Mouse (Mus musculus) embryonic facial prominence, embryonic 13.5 days (tissue): ENCODE results near the gene Sfn. TPM values are rescaled to one million over a fixed set of nuclear protein-coding genes. Genes with fewer than 3 reads are reported as not detected.

Experiments used
- ATAC-seq: fragments of 200-750 bp; cut with Nextera tagmentation; 2 replicates; pipeline ENCODE4 v1.8.0; 2017; ENCODE audit warnings: low read depth; ENCODE audit not compliant: insufficient number of reproducible peaks, insufficient read depth, low FRiP score, low TSS enrichment
- H3K27ac ChIP-seq: fragments of 300-500 bp; sonication (generic); 2 replicates; pipeline ENCODE4 v1.5.1; 2015; ENCODE audit warnings: moderate library complexity, mild to moderate bottlenecking, inconsistent platforms
- H3K27me3 ChIP-seq: fragments of 300-500 bp; sonication (generic); 2 replicates; pipeline ENCODE4 v1.6.1; 2015; ENCODE audit warnings: mild to moderate bottlenecking, inconsistent platforms
- H3K36me3 ChIP-seq: fragments of 300-500 bp; sonication (generic); 2 replicates; pipeline ENCODE4 v1.6.1; 2015; ENCODE audit warnings: mild to moderate bottlenecking, inconsistent platforms
- H3K4me1 ChIP-seq: fragments of 300-500 bp; sonication (generic); 2 replicates; pipeline ENCODE4 v1.6.1; 2015; ENCODE audit warnings: inconsistent platforms
- H3K4me2 ChIP-seq: fragments of 300-500 bp; sonication (generic); 2 replicates; pipeline ENCODE4 v1.6.1; 2015; ENCODE audit warnings: moderate library complexity, mild to moderate bottlenecking, inconsistent platforms
- H3K4me3 ChIP-seq: fragments of 300-500 bp; sonication (generic); 2 replicates; pipeline ENCODE4 v1.5.1; 2015; ENCODE audit warnings: mild to moderate bottlenecking, inconsistent platforms
- H3K9ac ChIP-seq: fragments of 300-500 bp; sonication (generic); 2 replicates; pipeline ENCODE4 v1.6.1; 2015; ENCODE audit warnings: mild to moderate bottlenecking, inconsistent platforms
- H3K9me3 ChIP-seq: fragments of 300-500 bp; sonication (generic); 2 replicates; pipeline ENCODE4 v1.6.1; 2016; ENCODE audit warnings: inconsistent platforms
- WGBS: fragments of 180-500 bp; shearing (Covaris S2); methylation state at CpG from one replicate; pipeline ENCODE4 v1.1.7; 2015; ENCODE audit warnings: mixed read lengths; 5-methylcytosine and 5-hydroxymethylcytosine counted together
- polyA plus RNA-seq: library from polyadenylated mRNA; unstranded; fragments of >200 nt; fragmentation: Nextera tagmentation; extraction: Ambion mirVana; gene quantifications from 2 replicates; pipeline ENCODE4 v1.2.1, GENCODE M21; 2015

The Sfn gene
- polyA plus RNA-seq, 1 experiment from 2014 or later, result 142 TPM

DNA sequence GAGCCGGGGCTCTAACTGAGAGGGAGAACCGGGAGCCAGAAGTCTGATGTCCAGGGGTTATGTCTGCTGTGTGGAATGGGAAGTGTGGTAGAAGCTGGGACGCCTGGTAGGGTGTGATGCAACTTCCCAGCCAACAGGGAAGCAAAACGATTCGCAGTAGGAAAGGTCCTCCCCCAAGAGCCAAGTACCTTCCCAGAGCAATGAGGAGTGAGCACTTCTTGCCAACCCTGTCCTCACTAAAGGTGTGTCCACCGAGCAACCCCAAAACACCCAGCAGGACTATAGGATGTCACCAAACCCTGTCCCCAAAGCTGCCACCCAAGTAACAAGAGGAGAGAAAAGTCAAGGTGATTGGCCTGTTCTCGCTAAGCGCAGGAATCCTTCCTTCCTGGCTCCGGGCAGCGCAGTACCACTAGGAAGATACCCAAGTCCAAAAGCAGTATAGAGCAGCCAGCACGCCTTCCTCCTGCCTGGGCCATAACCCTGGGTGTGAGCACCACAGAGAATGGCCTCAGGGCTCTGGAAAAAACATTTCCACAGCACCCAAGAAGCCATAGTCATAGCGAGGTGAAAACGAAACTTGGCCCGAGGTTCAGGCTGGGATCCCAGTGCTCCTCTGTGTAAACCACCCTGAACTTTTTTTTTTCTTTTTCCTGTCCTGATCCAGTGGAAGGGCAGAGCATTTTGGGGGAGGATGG is 29.3 kb upstream of the Sfn start:
- Histone ChIP-seq H3K27me3 (no peaks in the 10 kb centered on the region), H3K9me3 (no peaks in the 10 kb centered on the region), H3K9ac (no peak overlapping the region), H3K36me3 (peaks cover 8% of the 10 kb centered on the region), H3K4me2 (peak overlapping the region; percentile 89), H3K4me1 (peaks cover 30% of the 10 kb centered on the region), H3K4me3 (peak overlapping the region; percentile 82; the same call in 1 of the 2 replicates), H3K27ac (no peak overlapping the region)
- 81% methylated on average over 14 of the region's 14 CpGs for WGBS
- no peak for ATAC-seq

DNA sequence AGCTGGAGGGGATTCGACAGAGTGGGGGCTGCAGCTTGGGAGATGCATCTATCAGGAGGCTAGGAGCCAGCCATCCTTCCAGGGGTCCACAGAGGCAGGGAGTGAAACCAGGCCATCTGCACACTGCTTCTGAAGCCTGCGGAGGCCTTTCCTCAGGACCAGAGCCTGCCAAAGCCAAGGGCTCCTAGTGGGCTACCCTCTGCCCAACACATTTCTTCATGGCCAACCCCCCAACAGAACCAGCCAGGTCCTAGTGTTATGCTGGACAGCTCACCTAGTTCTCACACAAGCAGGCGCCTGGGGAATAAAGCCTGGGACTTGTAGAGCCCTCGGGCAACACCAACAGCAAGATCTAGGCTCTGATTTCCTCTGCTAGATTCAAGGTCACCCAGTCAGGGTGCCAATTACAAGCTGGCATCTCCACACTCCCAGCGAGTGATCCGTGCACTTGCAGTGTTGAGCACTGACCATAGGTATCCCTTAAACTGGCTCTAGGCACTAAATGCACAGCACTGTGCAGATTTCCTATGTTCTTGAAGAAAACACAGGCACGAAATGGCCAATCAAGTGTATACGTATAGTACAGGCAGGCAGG is 28.5 kb upstream of the Sfn start:
- no peaks in the 10 kb centered on the region for H3K27me3 ChIP-seq
- WGBS, result 86% methylated on average over 8 of the region's 8 CpGs
- H3K27ac ChIP-seq, result no peak overlapping the region
- no peak for ATAC-seq
- H3K9ac ChIP-seq, result no peak overlapping the region
- no peak overlapping the region for H3K4me2 ChIP-seq
- H3K4me3 ChIP-seq, result no peak overlapping the region
- no peaks in the 10 kb centered on the region for H3K9me3 ChIP-seq
- peaks cover 16% of the 10 kb centered on the region for H3K36me3 ChIP-seq
- peaks cover 30% of the 10 kb centered on the region for H3K4me1 ChIP-seq

DNA sequence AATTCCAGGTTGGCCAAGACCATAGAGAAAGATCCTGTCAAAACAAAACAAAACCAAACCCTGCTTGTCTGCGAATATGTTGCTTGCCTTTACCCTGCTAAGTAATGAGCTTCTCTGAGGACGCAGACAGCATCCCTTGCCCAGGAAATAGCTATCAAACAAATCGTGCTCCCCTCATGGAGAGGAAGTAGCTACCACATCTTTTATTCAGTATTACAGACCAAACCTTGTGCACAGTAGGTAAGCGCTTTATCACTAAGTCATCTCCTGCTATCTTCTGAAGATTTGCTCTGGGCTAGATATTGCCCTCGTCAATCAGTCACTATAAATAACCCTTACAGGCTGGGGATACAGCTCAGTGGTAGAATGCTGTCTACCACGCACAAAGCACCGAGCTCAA is 27.2 kb upstream of the Sfn start:
- no peak overlapping the region for H3K27ac ChIP-seq
- no peak for ATAC-seq
- WGBS, result 85% methylated on average over 7 of the region's 7 CpGs
- peaks cover 30% of the 10 kb centered on the region for H3K4me1 ChIP-seq
- H3K9me3 ChIP-seq, result no peaks in the 10 kb centered on the region
- H3K36me3 ChIP-seq, result peaks cover 28% of the 10 kb centered on the region
- no peak overlapping the region for H3K4me2 ChIP-seq
- no peaks in the 10 kb centered on the region for H3K27me3 ChIP-seq
- no peak overlapping the region for H3K9ac ChIP-seq
- no peak overlapping the region for H3K4me3 ChIP-seq

DNA sequence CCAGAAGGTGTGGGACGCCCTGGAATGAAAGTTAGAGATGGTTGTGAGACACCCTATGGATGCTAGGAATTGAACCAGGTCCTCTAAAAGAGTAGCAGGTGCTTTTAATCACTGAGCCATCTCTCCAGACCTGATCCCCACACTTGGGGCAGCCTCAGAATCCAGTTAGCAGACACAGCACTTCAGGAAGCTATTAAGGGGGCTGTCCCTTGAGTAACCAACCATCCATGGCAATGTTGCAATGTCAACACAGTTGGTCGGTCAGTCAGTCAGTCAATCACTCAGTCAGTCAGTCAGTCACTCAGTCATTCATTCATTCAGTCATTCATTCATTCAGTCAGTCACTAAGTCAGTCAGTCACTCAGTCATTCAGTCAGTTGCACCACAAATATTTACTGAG is 26.5 kb upstream of the Sfn start:
- no peak overlapping the region for H3K4me3 ChIP-seq
- H3K36me3 ChIP-seq, result peaks cover 35% of the 10 kb centered on the region
- ATAC-seq, result no peak
- whole genome bisulfite sequencing, result 77% methylated on average over 2 of the region's 2 CpGs
- no peaks in the 10 kb centered on the region for H3K27me3 ChIP-seq
- no peak overlapping the region for H3K4me2 ChIP-seq
- no peak overlapping the region for H3K27ac ChIP-seq
- no peaks in the 10 kb centered on the region for H3K9me3 ChIP-seq
- no peak overlapping the region for H3K9ac ChIP-seq
- peaks cover 27% of the 10 kb centered on the region for H3K4me1 ChIP-seq

DNA sequence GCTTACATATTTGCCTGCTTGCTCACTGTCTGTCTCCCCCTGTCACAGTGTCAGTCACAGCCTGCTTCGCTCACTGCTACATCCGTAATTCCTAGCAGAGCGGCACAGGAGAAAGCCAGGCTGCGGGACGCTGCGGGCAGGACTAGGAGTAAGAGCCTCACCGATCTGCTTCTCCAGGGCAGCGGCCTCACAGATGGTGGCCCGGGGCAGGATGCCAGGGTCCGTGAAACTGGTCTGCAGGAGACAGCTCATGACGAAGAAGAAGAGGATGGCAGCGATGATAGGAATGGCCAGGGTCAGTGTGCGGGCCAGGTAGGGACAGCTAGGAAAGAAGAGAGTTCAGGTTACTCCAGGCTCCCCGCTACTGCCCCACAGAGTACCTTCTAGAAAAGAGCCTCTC is 25.1 kb upstream of the Sfn start:
- Histone ChIP-seq H3K9ac (no peak overlapping the region), H3K4me3 (no peak overlapping the region), H3K9me3 (no peaks in the 10 kb centered on the region), H3K4me2 (no peak overlapping the region), H3K36me3 (peaks cover 36% of the 10 kb centered on the region), H3K27ac (peak overlapping the region; percentile 11; the same call in 1 of the 2 replicates), H3K4me1 (peaks cover 19% of the 10 kb centered on the region), H3K27me3 (no peaks in the 10 kb centered on the region)
- WGBS, result 91% methylated on average over 14 of the region's 14 CpGs
- ATAC-seq, result no peak

DNA sequence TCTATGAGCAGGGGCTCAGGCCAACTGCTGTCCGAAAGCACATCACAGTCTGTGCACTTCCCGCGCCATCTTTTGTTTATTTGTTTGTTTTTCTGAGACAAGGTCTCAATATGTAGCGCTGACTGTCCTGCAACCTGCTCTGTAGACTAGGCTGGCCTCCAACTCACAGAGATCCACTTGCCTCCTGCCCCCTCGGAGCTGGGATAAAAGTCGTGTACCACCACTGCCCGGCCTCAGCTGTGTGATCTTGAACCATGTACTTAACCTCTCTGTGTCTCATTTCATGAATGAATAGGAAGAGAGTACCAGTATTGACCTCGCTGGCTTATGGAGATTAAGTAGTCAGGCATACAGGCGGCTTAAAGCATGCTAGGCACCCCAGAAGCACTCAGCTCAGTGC is 24.7 kb upstream of the Sfn start:
- H3K4me1 ChIP-seq, result peaks cover 15% of the 10 kb centered on the region
- no peaks in the 10 kb centered on the region for H3K9me3 ChIP-seq
- ATAC-seq, result no peak
- no peak overlapping the region for H3K9ac ChIP-seq
- H3K4me3 ChIP-seq, result no peak overlapping the region
- no peak overlapping the region for H3K4me2 ChIP-seq
- 85% methylated on average over 9 of the region's 9 CpGs for WGBS
- H3K36me3 ChIP-seq, result peaks cover 39% of the 10 kb centered on the region
- H3K27ac ChIP-seq, result peak overlapping the region; percentile 11; the same call in 1 of the 2 replicates
- no peaks in the 10 kb centered on the region for H3K27me3 ChIP-seq

DNA sequence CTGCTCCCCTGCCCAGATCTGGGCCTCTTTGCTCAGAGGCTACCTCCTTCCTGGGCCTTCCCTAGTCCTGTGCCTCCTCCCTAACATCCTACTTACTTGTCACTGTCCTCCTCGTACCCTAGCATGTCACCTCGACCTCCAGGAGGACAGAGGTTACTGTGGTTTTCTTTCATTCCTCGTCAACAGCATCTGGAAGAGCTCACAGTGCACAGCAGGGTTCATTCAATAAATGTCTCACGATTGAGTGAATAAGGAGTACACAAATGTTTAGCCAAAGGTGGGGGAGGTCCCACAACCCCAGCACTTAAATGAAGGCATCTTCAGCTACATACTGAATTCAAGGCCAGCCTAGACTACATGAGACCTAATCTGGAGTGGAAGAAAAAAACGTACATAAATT is 24.3 kb upstream of the Sfn start:
- 51% methylated on average over 5 of the region's 5 CpGs for WGBS
- no peak for ATAC-seq
- H3K4me2 ChIP-seq, result no peak overlapping the region
- no peaks in the 10 kb centered on the region for H3K27me3 ChIP-seq
- H3K27ac ChIP-seq, result peak overlapping the region; percentile 48
- peaks cover 11% of the 10 kb centered on the region for H3K4me1 ChIP-seq
- no peak overlapping the region for H3K4me3 ChIP-seq
- peaks cover 41% of the 10 kb centered on the region for H3K36me3 ChIP-seq
- 0 out of 2 replicates have a peak overlapping the region, but pooled peaks have one; percentile 16 for H3K9ac ChIP-seq
- H3K9me3 ChIP-seq, result no peaks in the 10 kb centered on the region

DNA sequence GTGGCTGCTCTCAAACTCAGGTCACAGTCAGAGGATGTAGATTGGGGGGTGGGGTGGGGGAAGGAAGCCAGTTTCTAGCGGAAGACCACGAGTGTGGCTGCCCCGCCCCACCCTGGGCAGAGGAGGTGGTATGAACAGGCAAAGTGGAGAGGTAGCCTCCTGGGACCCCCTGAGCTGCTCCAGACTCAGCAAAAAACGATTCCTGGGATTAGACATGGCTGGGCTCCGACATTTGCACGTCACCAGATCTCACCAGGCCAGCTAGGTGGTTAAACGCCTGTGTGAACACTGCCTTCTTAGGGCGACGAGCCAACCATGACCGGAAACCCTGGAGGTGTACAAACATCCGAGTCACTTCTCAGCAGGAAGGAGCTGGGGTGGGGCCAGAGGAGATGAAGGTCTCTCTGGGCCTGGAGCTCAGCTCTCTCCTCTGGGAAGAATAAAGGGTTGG is 23.7 kb upstream of the Sfn start:
- H3K4me3 ChIP-seq, result no peak overlapping the region
- 43% methylated on average over 11 of the region's 11 CpGs for WGBS
- H3K9ac ChIP-seq, result 0 out of 2 replicates have a peak overlapping the region, but pooled peaks have one; percentile 16
- H3K9me3 ChIP-seq, result no peaks in the 10 kb centered on the region
- H3K4me1 ChIP-seq, result peaks cover 6% of the 10 kb centered on the region
- peak overlapping the region; percentile 28; the same call in 1 of the 2 replicates for H3K27ac ChIP-seq
- H3K36me3 ChIP-seq, result peaks cover 46% of the 10 kb centered on the region
- no peak overlapping the region for H3K4me2 ChIP-seq
- no peaks in the 10 kb centered on the region for H3K27me3 ChIP-seq
- ATAC-seq, result no peak

DNA sequence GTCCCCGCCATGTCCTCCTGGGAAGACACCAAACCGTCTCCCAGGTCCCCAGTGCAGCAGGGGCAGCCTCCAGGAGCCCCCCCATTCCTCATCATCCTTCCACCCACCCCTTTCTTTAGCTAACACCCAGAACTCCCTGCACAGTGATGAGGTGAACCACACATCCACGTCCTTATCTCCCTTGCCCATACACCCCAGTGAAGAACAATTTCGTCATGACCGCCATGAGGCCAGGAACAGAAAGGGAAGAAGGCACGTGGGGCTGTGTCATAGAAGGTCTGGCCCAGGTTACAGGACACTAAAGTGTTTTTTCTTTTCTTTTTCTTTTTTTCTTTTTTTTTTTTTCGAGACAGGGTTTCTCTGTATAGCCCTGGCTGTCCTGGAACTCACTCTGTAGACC is 22.9 kb upstream of the Sfn start:
- Histone ChIP-seq H3K4me2 (no peak overlapping the region), H3K27ac (no peak overlapping the region), H3K4me3 (no peak overlapping the region), H3K27me3 (no peaks in the 10 kb centered on the region), H3K4me1 (no peaks in the 10 kb centered on the region; the same call in 1 of the 2 replicates), H3K36me3 (peaks cover 47% of the 10 kb centered on the region), H3K9ac (no peak overlapping the region), H3K9me3 (no peaks in the 10 kb centered on the region)
- WGBS, result 88% methylated on average over 7 of the region's 7 CpGs
- ATAC-seq, result no peak

DNA sequence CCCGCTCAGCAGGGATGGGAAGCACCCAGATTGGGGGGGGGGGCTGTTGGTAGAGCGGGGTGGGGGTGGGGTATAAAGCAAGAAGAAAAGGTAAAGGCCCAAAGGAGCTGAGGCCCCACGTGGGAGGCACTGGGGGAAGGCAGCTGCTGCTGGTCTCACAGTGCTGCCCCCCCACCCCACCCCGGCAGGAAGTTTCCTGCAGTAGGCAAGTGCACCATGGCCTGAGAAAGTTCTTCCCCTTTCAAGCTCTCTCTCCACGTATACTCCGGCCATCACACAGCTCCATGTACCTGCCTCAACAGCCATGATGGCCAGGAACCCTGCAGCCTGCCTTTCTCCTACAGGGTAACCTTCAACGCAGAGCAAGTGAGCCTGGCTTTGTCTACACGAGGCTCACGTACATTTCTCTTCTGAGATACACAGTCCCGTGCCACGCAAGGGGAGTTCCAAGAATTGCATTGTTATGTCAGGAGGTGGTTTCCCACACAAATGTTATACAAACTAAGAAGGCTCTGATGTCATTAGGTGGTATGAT is 20.3 kb upstream of the Sfn start:
- no peak overlapping the region for H3K4me2 ChIP-seq
- 78% methylated on average over 11 of the region's 11 CpGs for WGBS
- no peak for ATAC-seq
- H3K27me3 ChIP-seq, result no peaks in the 10 kb centered on the region
- no peak overlapping the region for H3K9ac ChIP-seq
- no peaks in the 10 kb centered on the region; the same call in 1 of the 2 replicates for H3K4me1 ChIP-seq
- H3K36me3 ChIP-seq, result peaks cover 61% of the 10 kb centered on the region
- H3K27ac ChIP-seq, result no peak overlapping the region
- H3K9me3 ChIP-seq, result no peaks in the 10 kb centered on the region
- H3K4me3 ChIP-seq, result no peak overlapping the region

DNA sequence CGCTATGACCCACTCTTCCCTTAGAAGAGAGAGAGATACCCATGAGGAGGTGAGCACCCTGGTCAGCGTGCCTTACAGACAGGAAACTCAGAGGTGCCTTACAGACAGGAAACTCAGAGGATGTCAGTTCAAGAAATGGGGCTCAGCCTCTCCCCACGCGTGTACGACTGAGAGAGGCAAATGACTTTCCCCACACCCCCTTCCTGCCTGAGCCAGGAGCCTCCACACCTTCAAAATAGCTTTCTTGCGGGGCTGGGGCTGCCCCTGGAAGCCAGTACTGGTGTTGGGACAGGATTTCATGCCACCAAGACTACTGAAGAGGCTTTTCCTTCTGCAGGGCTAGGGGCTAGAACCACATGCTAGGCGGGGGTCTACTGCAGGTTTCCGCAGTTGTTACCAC is 18.7 kb upstream of the Sfn start:
- ATAC-seq, result no peak
- Histone ChIP-seq H3K9me3 (no peaks in the 10 kb centered on the region), H3K4me3 (no peak overlapping the region), H3K27me3 (no peaks in the 10 kb centered on the region), H3K36me3 (peaks cover 61% of the 10 kb centered on the region), H3K27ac (no peak overlapping the region), H3K9ac (no peak overlapping the region), H3K4me2 (no peak overlapping the region), H3K4me1 (no peaks in the 10 kb centered on the region; the same call in 1 of the 2 replicates)
- WGBS, result 81% methylated on average over 8 of the region's 8 CpGs
